28 mouse cellular contexts compared by ENCODE assay signal in genomic region chr12:106032361-106032760, GRCm38 (mm10). TPM values are rescaled to one million over a fixed set of nuclear protein-coding genes. Genes with fewer than 3 reads are reported as not detected.
DNase-seq lines count a peak whose midpoint lies in the region; ATAC-seq and TF ChIP-seq lines count a peak whose summit lies in the region.
"Had no signal": no experiment of that assay in that cellular context is flagged by ENCODE, and none has a peak within 500 bp of the region (broad histone marks: within the 10 kb centered on the region; RNA-seq: fewer than 3 reads in every experiment).

No protein-coding gene starts in this region.

- H3K4me3 ChIP-seq in left cerebral cortex, adult 2 months, result no peak overlapping the region
- H3K4me3 ChIP-seq in thymus, adult 2 months (ENCODE audit: control insufficient read depth, insufficient read depth, low read length), result no peak overlapping the region
- H3K4me3 ChIP-seq in liver, postnatal 0 days (ENCODE audit: low read depth, low read length), result no peak overlapping the region
- H3K4me3 ChIP-seq: embryonic facial prominence, embryonic 13.5 days; heart, adult 2 months; heart, embryonic 13.5 days; limb, embryonic 10.5 days; lung, embryonic 15.5 days; neural tube, embryonic 15.5 days had no signal

- no peak for DNase-seq in left cerebral cortex, adult 2 months (ENCODE audit: extremely low spot score in 1 of 2, low spot score in 2 of 2)
- DNase-seq in left cerebral cortex, adult 18-20 months (ENCODE audit: low spot score in 2 of 2), result no peak
- DNase-seq in thymus, adult 2 months, result no peak
- no peak for DNase-seq in thymus, postnatal 25 days
- DNase-seq in liver, postnatal 0 days, result no peak
- no peak for DNase-seq in adrenal gland, adult 8-10 months
- no peak for DNase-seq in frontal cortex, postnatal 36 days (ENCODE audit: low spot score in 2 of 2)
- DNase-seq: adrenal gland, postnatal 36 days; B cell, adult 2 months; cerebellum, adult 11-12 months; cerebellum, postnatal 10 days; gastrocnemius, postnatal 25 days; heart, adult 2 months; heart, postnatal 14 days; kidney, adult 18-20 months; kidney, postnatal 4 days; layer of hippocampus, adult 9-11 months; lung, postnatal 36 days; right cerebral cortex, adult 18-20 months; right cerebral cortex, postnatal 4 days had no signal

- ATAC-seq in liver, postnatal 0 days, result no peak
- ATAC-seq: forebrain, embryonic 14.5 days; hindbrain, postnatal 0 days had no signal

- TF ChIP-seq EP300 in liver, postnatal 0 days (IDR thresholded peaks at IDR 0.05; ENCODE audit: low read depth), result no peak

- TF ChIP-seq CTCF in left cerebral cortex, adult 2 months (IDR thresholded peaks at IDR 0.05), result no peak
- TF ChIP-seq CTCF in thymus, adult 2 months (IDR thresholded peaks at IDR 0.05; ENCODE audit: borderline replicate concordance, control insufficient read depth, extremely low read depth, insufficient read depth, low read length, poor library complexity), result no peak
- TF ChIP-seq CTCF in liver, postnatal 0 days (IDR thresholded peaks at IDR 0.05; ENCODE audit: low read depth), result no peak

- 82% methylated on average over 12 of the region's 12 CpGs for WGBS in thymus, adult 2 months
- 83% methylated on average over 12 of the region's 12 CpGs for WGBS in liver, postnatal 0 days (ENCODE audit: insufficient replicate concordance)

- H3K4me1 ChIP-seq in thymus, adult 2 months (replicated peaks; ENCODE audit: control insufficient read depth, insufficient read depth, low read length), result peaks cover 25% of the 10 kb centered on the region
- peaks cover 33% of the 10 kb centered on the region; the same call in 1 of the 2 replicates for H3K4me1 ChIP-seq in liver, postnatal 0 days (ENCODE audit: insufficient read depth)
- H3K4me1 ChIP-seq: lung, embryonic 15.5 days; neural tube, embryonic 15.5 days had no signal

- no peak for TF ChIP-seq POLR2A in thymus, adult 2 months (IDR thresholded peaks at IDR 0.05; ENCODE audit: control insufficient read depth, extremely low read depth, insufficient read depth, low read length, poor library complexity)

- H3K9ac ChIP-seq in liver, postnatal 0 days (replicated peaks), result no peak overlapping the region; the same call in 1 of the 2 replicates
- H3K9ac ChIP-seq: embryonic facial prominence, embryonic 13.5 days; lung, embryonic 15.5 days; neural tube, embryonic 15.5 days had no signal

- peak overlapping the region; percentile 63; the same call in 1 of the 2 replicates for H3K27ac ChIP-seq in left cerebral cortex, adult 2 months
- peak overlapping the region; percentile 73 for H3K27ac ChIP-seq in thymus, adult 2 months (ENCODE audit: control insufficient read depth, insufficient read depth, low read length)
- peak overlapping the region; percentile 70 for H3K27ac ChIP-seq in liver, postnatal 0 days (ENCODE audit: low read depth)
- H3K27ac ChIP-seq: embryonic facial prominence, embryonic 13.5 days; heart, adult 2 months; heart, embryonic 13.5 days; hindbrain, postnatal 0 days; limb, embryonic 10.5 days; lung, embryonic 15.5 days; neural tube, embryonic 15.5 days had no signal

- no peaks in the 10 kb centered on the region for H3K9me3 ChIP-seq in liver, postnatal 0 days (ENCODE audit: low read length)
- H3K9me3 ChIP-seq: embryonic facial prominence, embryonic 13.5 days; heart, embryonic 13.5 days; limb, embryonic 10.5 days; lung, embryonic 15.5 days; neural tube, embryonic 15.5 days had no signal

- intact Hi-C loops in left cerebral cortex, adult 2 months (cut with DNase I), result no loop called here

- H3K36me3 ChIP-seq in thymus, adult 2 months (ENCODE audit: control insufficient read depth, insufficient read depth, low read length), result no peaks in the 10 kb centered on the region
- peaks cover 2% of the 10 kb centered on the region; the same call in 1 of the 2 replicates for H3K36me3 ChIP-seq in liver, postnatal 0 days (replicated peaks; ENCODE audit: insufficient read depth, low read length)
- H3K36me3 ChIP-seq: lung, embryonic 15.5 days; neural tube, embryonic 15.5 days had no signal

- H3K4me2 ChIP-seq in liver, postnatal 0 days (ENCODE audit: low read depth, low read length), result no peak overlapping the region
- H3K4me2 ChIP-seq: embryonic facial prominence, embryonic 13.5 days; heart, embryonic 13.5 days; lung, embryonic 15.5 days; midbrain, embryonic 11.5 days; neural tube, embryonic 15.5 days had no signal

- H3K27me3 ChIP-seq in thymus, adult 2 months (ENCODE audit: control insufficient read depth, insufficient read depth, low read length), result no peaks in the 10 kb centered on the region
- H3K27me3 ChIP-seq in liver, postnatal 0 days (ENCODE audit: insufficient read depth, low read length), result no peaks in the 10 kb centered on the region
- H3K27me3 ChIP-seq: embryonic facial prominence, embryonic 13.5 days; heart, embryonic 13.5 days; lung, embryonic 15.5 days; neural tube, embryonic 15.5 days had no signal

RNA-seq across cellular contexts. Expression of gene Vrk1, which starts 22.3 kb away (rescaled TPM):
- 10 to 100 TPM; 12.9 to 13.0 TPM for total RNA-seq in left cerebral cortex, adult 2 months (2021)
- 10 to 100 TPM; 14.4 to 16.6 TPM for total RNA-seq in left cerebral cortex, adult 18-20 months (2021)
- 15.8 and 16.1 TPM in 2 replicates for polyA plus RNA-seq in thymus, adult 2 months (2012; rRNA removed)
- 44.8 and 45.8 TPM in 2 replicates for polyA plus RNA-seq in liver, postnatal 0 days (2015; fragmentation: Nextera tagmentation; extraction: Ambion mirVana)
- total RNA-seq in adrenal gland, adult 8-10 months (2022), result 10 to 100 TPM; 16.4 to 18.0 (median 17.4) TPM
